Mouse (Mus musculus) myocyte (in vitro differentiated cells): Measurements from ENCODE around the gene Slc35f3.

ENCODE experiments used
- POLR2A ChIP-seq: IDR thresholded peaks from one replicate; pipeline ENCODE4 v1.6.1; 2011; ENCODE audit warnings: low read depth, mild to moderate bottlenecking, control low read depth, moderate library complexity; ENCODE audit not compliant: insufficient read length
- USF1 ChIP-seq: IDR thresholded peaks from one replicate; pipeline ENCODE4 v1.6.1; 2011; ENCODE audit warnings: low read depth, mild to moderate bottlenecking, control low read depth, moderate library complexity

DNA sequence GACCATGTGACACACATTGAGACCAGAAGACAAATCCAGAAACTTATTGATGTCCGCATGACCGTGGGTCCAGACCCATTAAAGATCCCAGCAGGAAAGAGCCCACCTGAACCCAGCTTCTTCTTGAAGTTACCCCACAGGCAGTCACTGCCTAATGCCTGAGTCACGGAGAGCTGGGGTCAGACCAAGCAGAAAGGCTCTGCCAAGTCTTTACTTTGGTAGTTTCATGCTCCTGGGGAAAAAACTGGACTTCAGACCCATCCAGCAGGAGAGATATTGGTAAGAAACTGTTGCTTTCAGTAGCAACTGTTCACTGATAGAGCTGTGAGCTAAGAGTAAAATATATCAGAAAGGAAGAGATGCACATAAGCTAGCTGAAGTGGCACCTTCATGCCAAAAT lies 73.5 kb downstream of the Slc35f3 start:
- TF ChIP-seq POLR2A (no peak), USF1 (no peak)
